ENCODE assay signal across 14 mouse cellular contexts in genomic region chr8:79140981-79141380, GRCm38 (mm10).
DNase-seq lines count a peak whose midpoint lies in the region; ATAC-seq and TF ChIP-seq lines count a peak whose summit lies in the region.
"Had no signal": no experiment of that assay in that cellular context is flagged by ENCODE, and none has a peak within 500 bp of the region (broad histone marks: within the 10 kb centered on the region; RNA-seq: fewer than 3 reads in every experiment).

No protein-coding gene starts in this region.

- H3K4me3 ChIP-seq in midbrain, embryonic 14.5 days (replicated peaks; ENCODE audit: low read depth, low read length) = no peak overlapping the region
- H3K4me3 ChIP-seq in midbrain, embryonic 16.5 days (ENCODE audit: low read depth, low read length) = no peak overlapping the region
- no peak overlapping the region for H3K4me3 ChIP-seq in kidney, adult 2 months (ENCODE audit: insufficient read depth, low read depth, low read length)
- H3K4me3 ChIP-seq: hindbrain, embryonic 10.5 days; neural tube, embryonic 12.5 days had no signal

- H3K27ac ChIP-seq in midbrain, embryonic 14.5 days (replicated peaks; ENCODE audit: low read depth, low read length) = no peak overlapping the region
- H3K27ac ChIP-seq in midbrain, embryonic 16.5 days (ENCODE audit: low read length) = no peak overlapping the region
- H3K27ac ChIP-seq in kidney, adult 2 months (ENCODE audit: insufficient read depth, low read depth, low read length) = no peak overlapping the region
- H3K27ac ChIP-seq: hindbrain, embryonic 10.5 days; neural tube, embryonic 12.5 days had no signal

- no peaks in the 10 kb centered on the region for H3K9me3 ChIP-seq in midbrain, embryonic 14.5 days (ENCODE audit: control insufficient read depth, low read length)
- no peaks in the 10 kb centered on the region for H3K9me3 ChIP-seq in midbrain, embryonic 16.5 days (replicated peaks; ENCODE audit: control insufficient read depth, low read length, poor library complexity, severe bottlenecking)
- H3K9me3 ChIP-seq: hindbrain, embryonic 10.5 days; neural tube, embryonic 12.5 days had no signal

- 90% methylated on average over 8 of the region's 8 CpGs for WGBS in midbrain, embryonic 14.5 days
- 92% methylated on average over 8 of the region's 8 CpGs for WGBS in midbrain, embryonic 16.5 days
- 92% methylated on average over 8 of the region's 8 CpGs for WGBS in kidney, adult 2 months

- DNase-seq in midbrain, embryonic 14.5 days = no peak
- peak; percentile 41 to 55 for DNase-seq in frontal cortex, postnatal 25 days (ENCODE audit: low spot score in 2 of 2)
- DNase-seq in left cerebral cortex, adult 8-10 months (ENCODE audit: low spot score in 2 of 2) = peak; percentile 34 to 90
- DNase-seq in kidney, adult 2 months = no peak
- no peak for DNase-seq in adrenal gland, adult (ENCODE audit: inconsistent age in 2 of 2, low spot score in 1 of 2)
- no peak for DNase-seq in spleen, adult 12 weeks (ENCODE audit: low spot score)
- DNase-seq: adrenal gland, adult 8-10 months; lung, embryonic 14.5 days had no signal

- peaks cover 46% of the 10 kb centered on the region for H3K36me3 ChIP-seq in midbrain, embryonic 14.5 days (ENCODE audit: control insufficient read depth, insufficient read depth, low read length)
- H3K36me3 ChIP-seq in midbrain, embryonic 16.5 days (ENCODE audit: control insufficient read depth, insufficient read depth, low read length) = peaks cover 20% of the 10 kb centered on the region
- no peaks in the 10 kb centered on the region for H3K36me3 ChIP-seq in kidney, adult 2 months (ENCODE audit: control insufficient read depth, insufficient read depth, low read length)

- H3K9ac ChIP-seq in midbrain, embryonic 14.5 days (replicated peaks; ENCODE audit: low read length) = no peak overlapping the region
- no peak overlapping the region for H3K9ac ChIP-seq in midbrain, embryonic 16.5 days (ENCODE audit: low read depth, low read length)
- H3K9ac ChIP-seq: lung, embryonic 14.5 days; neural tube, embryonic 12.5 days had no signal

- no peak for TF ChIP-seq POLR2A in kidney, adult 2 months (IDR thresholded peaks at IDR 0.05; ENCODE audit: low read depth, low read length)

- no peaks in the 10 kb centered on the region for H3K4me1 ChIP-seq in midbrain, embryonic 14.5 days (ENCODE audit: control insufficient read depth, insufficient read depth, low read length)
- no peaks in the 10 kb centered on the region for H3K4me1 ChIP-seq in midbrain, embryonic 16.5 days (ENCODE audit: control insufficient read depth, insufficient read depth, low read length)
- H3K4me1 ChIP-seq in kidney, adult 2 months (ENCODE audit: control insufficient read depth, insufficient read depth, low read length) = no peaks in the 10 kb centered on the region
- H3K4me1 ChIP-seq: hindbrain, embryonic 10.5 days; neural tube, embryonic 12.5 days had no signal

- no peak for TF ChIP-seq CTCF in kidney, adult 2 months (conservative IDR thresholded peaks at IDR 0.05; ENCODE audit: insufficient read depth, insufficient read length, low read depth, low read length)

- no peak overlapping the region for H3K4me2 ChIP-seq in midbrain, embryonic 14.5 days (ENCODE audit: low read length)
- no peak overlapping the region for H3K4me2 ChIP-seq in midbrain, embryonic 16.5 days (ENCODE audit: low read length)
- H3K4me2 ChIP-seq: heart, embryonic 11.5 days; lung, embryonic 14.5 days; neural tube, embryonic 12.5 days had no signal

- 0 out of 2 replicates have a peak, but pooled peaks have one; percentile 20 for ATAC-seq in midbrain, embryonic 14.5 days (ENCODE audit: low FRiP score, low TSS enrichment)
- ATAC-seq in midbrain, embryonic 16.5 days = no peak
- ATAC-seq: Patski had no signal

- no peaks in the 10 kb centered on the region for H3K27me3 ChIP-seq in midbrain, embryonic 14.5 days (ENCODE audit: control insufficient read depth, insufficient read depth, low read length)
- H3K27me3 ChIP-seq in midbrain, embryonic 16.5 days (ENCODE audit: control insufficient read depth, insufficient read depth, low read depth, low read length) = no peaks in the 10 kb centered on the region
- no peaks in the 10 kb centered on the region for H3K27me3 ChIP-seq in kidney, adult 2 months (replicated peaks; ENCODE audit: control insufficient read depth, insufficient read depth, low read length)
- H3K27me3 ChIP-seq: CH12.LX; neural tube, embryonic 12.5 days; Patski had no signal

Comparison
In these comparisons a context has a peak if more than half of its experiments do, and no peak if none do; other contexts are left out.
1. DNase-seq: peak in frontal cortex, postnatal 25 days (2 of 2) and left cerebral cortex, adult 8-10 months (2 of 2); none in midbrain, embryonic 14.5 days (single experiment), kidney, adult 2 months (single experiment), adrenal gland, adult (0 of 2) and spleen, adult 12 weeks (single experiment).